Mouse (Mus musculus) CH12.LX (cell line): ENCODE results near the gene B3gat1.

Experiments
- CTCF ChIP-seq, 2 experiments: IDR thresholded peaks in 1 of 2; conservative IDR thresholded peaks in 1 of 2; 2 replicates each; pipeline ENCODE4 v1.5.1; 2011 to 2012; ENCODE audit warnings: low read depth in 2 of 2, low read length in 2 of 2, improper control_type of control experiment in 1 of 2, inconsistent platforms in 1 of 2, mild to moderate bottlenecking in 1 of 2, moderate library complexity in 1 of 2
- EP300 ChIP-seq: IDR thresholded peaks from 2 replicates; pipeline ENCODE4 v1.6.1; 2011; ENCODE audit warnings: low read length, improper control_type of control experiment
- HCFC1 ChIP-seq: IDR thresholded peaks from 2 replicates; pipeline ENCODE4 v1.6.1; 2012; ENCODE audit warnings: low read depth, mild to moderate bottlenecking, inconsistent platforms, low read length, improper control_type of control experiment
- KAT2A ChIP-seq: IDR thresholded peaks from 2 replicates; pipeline ENCODE4 v1.6.1; 2012; ENCODE audit warnings: low read length, improper control_type of control experiment, inconsistent platforms; ENCODE audit not compliant: insufficient replicate concordance
- MAX ChIP-seq: IDR thresholded peaks from 2 replicates; pipeline ENCODE4 v1.6.1; 2011; ENCODE audit warnings: low read length, improper control_type of control experiment
- MAZ ChIP-seq: IDR thresholded peaks from 2 replicates; pipeline ENCODE4 v1.6.1; 2012; ENCODE audit warnings: low read depth, mild to moderate bottlenecking, inconsistent platforms, low read length, improper control_type of control experiment, moderate library complexity
- POLR2A ChIP-seq: IDR thresholded peaks from 2 replicates; pipeline ENCODE4 v1.6.1; 2011; ENCODE audit warnings: low read depth, mild to moderate bottlenecking, improper control_type of control experiment, low read length
- SMC3 ChIP-seq: IDR thresholded peaks from 2 replicates; pipeline ENCODE4 v1.6.1; 2011; ENCODE audit warnings: low read depth, low read length, improper control_type of control experiment
- USF1 ChIP-seq: IDR thresholded peaks from 2 replicates; pipeline ENCODE4 v1.6.1; 2014; ENCODE audit warnings: low read depth, mild to moderate bottlenecking, inconsistent platforms, low read length, improper control_type of control experiment
- USF2 ChIP-seq: conservative IDR thresholded peaks from 2 replicates; pipeline ENCODE4 v1.6.1; 2011; ENCODE audit warnings: low read depth, low read length, improper control_type of control experiment
- ZC3H11A ChIP-seq: IDR thresholded peaks from 2 replicates; pipeline ENCODE4 v1.6.1; 2012; ENCODE audit warnings: low read depth, mild to moderate bottlenecking, inconsistent platforms, low read length, improper control_type of control experiment

GRCm38 (mm10) chr9:26689956-26690698 lies 43.4 kb upstream of the B3gat1 start:
- TF ChIP-seq USF2 (no peak), HCFC1 (no peak), ZC3H11A (no peak), POLR2A (no peak), MAX (no peak), CTCF (conservative IDR thresholded peaks at IDR 0.05 in 1 of 2, IDR thresholded peaks at IDR 0.05 in 1 of 2; ENCODE audit: low read depth in 2 of 2, low read length in 2 of 2) (no peak), KAT2A (no peak), MAZ (no peak), EP300 (no peak), USF1 (no peak), SMC3 (no peak)
